Mouse (Mus musculus) stomach, embryonic 15.5 days (tissue): Measurements from ENCODE around the gene Pou5f1. TPM values are rescaled to one million over a fixed set of nuclear protein-coding genes. Genes with fewer than 3 reads are reported as not detected.
A peak's percentile ranks its signal among the peaks of the same experiment; 100 is the strongest.
"Not testable (repeated sequence)": the region's sequence is repeated elsewhere in the genome, so short reads cannot be mapped to it uniquely, and the experiment has no call there.

Source experiments
- ATAC-seq: fragments of 200-750 bp; cut with Nextera tagmentation; 2 replicates; pipeline ENCODE4 v1.8.0; 2017; ENCODE audit warnings: low read depth, moderate number of reproducible peaks, moderate TSS enrichment; ENCODE audit not compliant: insufficient read depth, low FRiP score
- H3K27ac ChIP-seq: fragments of 300-500 bp; sonication (generic); 2 replicates; pipeline ENCODE4 v1.5.1; 2015; ENCODE audit warnings: mild to moderate bottlenecking, inconsistent platforms
- H3K27me3 ChIP-seq: fragments of 300-500 bp; sonication (generic); replicated peaks from 2 replicates; pipeline ENCODE4 v1.6.1; 2015; ENCODE audit warnings: inconsistent platforms
- H3K36me3 ChIP-seq: fragments of 300-500 bp; sonication (generic); 2 replicates; pipeline ENCODE4 v1.6.1; 2015; ENCODE audit warnings: inconsistent platforms
- H3K4me1 ChIP-seq: fragments of 300-500 bp; sonication (generic); 2 replicates; pipeline ENCODE4 v1.6.1; 2015; ENCODE audit warnings: inconsistent platforms
- H3K4me2 ChIP-seq: fragments of 300-500 bp; sonication (generic); 2 replicates; pipeline ENCODE4 v1.6.1; 2015; ENCODE audit warnings: mild to moderate bottlenecking, inconsistent platforms
- H3K4me3 ChIP-seq: fragments of 300-500 bp; sonication (generic); replicated peaks from 2 replicates; pipeline ENCODE4 v1.5.1; 2015; ENCODE audit warnings: inconsistent platforms
- H3K9ac ChIP-seq: fragments of 300-500 bp; sonication (generic); 2 replicates; pipeline ENCODE4 v1.6.1; 2015; ENCODE audit warnings: inconsistent platforms
- H3K9me3 ChIP-seq: fragments of 300-500 bp; sonication (generic); 2 replicates; pipeline ENCODE4 v1.6.1; 2016; ENCODE audit warnings: inconsistent platforms
- WGBS: fragments of 180-500 bp; shearing (Covaris S2); methylation state at CpG from one replicate; pipeline ENCODE4 v1.1.7; 2015; 5-methylcytosine and 5-hydroxymethylcytosine counted together
- polyA plus RNA-seq: library from polyadenylated mRNA; unstranded; fragments of >200 nt; fragmentation: Nextera tagmentation; extraction: Ambion mirVana; gene quantifications from 2 replicates; pipeline ENCODE4 v1.2.1, GENCODE M21; 2015

Pou5f1 gene
- polyA plus RNA-seq: 0.13 TPM in 1 of 2 replicates, not detected in the other

DNA sequence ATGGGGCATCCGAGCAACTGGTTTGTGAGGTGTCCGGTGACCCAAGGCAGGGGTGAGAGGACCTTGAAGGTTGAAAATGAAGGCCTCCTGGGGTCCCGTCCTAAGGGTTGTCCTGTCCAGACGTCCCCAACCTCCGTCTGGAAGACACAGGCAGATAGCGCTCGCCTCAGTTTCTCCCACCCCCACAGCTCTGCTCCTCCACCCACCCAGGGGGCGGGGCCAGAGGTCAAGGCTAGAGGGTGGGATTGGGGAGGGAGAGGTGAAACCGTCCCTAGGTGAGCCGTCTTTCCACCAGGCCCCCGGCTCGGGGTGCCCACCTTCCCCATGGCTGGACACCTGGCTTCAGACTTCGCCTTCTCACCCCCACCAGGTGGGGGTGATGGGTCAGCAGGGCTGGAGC is at the start of gene Pou5f1:
TSS of gene Pou5f1 (plus strand) at position 243 of the 400 bp plus-strand sequence.
- Histone ChIP-seq H3K4me2 (no peak within 1 kb of the TSS), H3K36me3 (no peaks in the 10 kb centered on the region), H3K9ac (no peak within 1 kb of the TSS), H3K27ac (no peak within 1 kb of the TSS), H3K4me3 (no peak within 1 kb of the TSS), H3K27me3 (peaks cover 6% of the 10 kb centered on the region; the same call in 1 of the 2 replicates), H3K9me3 (no peaks in the 10 kb centered on the region), H3K4me1 (0 out of 2 replicates have a peak, but pooled peaks cover 2% of the 10 kb centered on the region)
- ATAC-seq: peak; percentile 17; the same call in 1 of the 2 replicates
- WGBS: 55% methylated on average over 13 of the region's 13 CpGs

DNA sequence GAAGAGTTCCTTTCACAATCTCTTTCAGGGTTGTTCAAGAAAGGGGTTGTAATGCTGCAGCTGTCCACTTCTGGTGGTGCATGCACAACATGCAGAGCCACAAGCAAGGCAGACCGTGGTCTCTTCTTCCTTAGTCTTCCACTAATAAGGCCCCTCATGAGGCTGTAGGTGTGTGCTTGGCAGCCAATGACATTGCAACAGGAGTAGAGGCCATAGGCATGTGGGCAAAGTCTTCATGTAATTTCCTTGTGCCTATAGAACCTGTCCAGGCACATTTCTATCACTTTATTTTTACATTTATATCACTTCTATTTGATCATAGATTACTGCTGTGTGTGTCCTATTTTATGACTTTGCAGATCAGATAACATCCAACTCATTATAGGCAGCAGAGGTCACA is 47.6 kb upstream of the Pou5f1 start:
- not testable (repeated sequence) for H3K9ac ChIP-seq, H3K4me3 ChIP-seq, H3K27ac ChIP-seq, H3K36me3 ChIP-seq, H3K4me1 ChIP-seq, ATAC-seq, H3K4me2 ChIP-seq, H3K9me3 ChIP-seq, H3K27me3 ChIP-seq
- WGBS: no CpG with 5 or more reads among the region's 1 CpGs

DNA sequence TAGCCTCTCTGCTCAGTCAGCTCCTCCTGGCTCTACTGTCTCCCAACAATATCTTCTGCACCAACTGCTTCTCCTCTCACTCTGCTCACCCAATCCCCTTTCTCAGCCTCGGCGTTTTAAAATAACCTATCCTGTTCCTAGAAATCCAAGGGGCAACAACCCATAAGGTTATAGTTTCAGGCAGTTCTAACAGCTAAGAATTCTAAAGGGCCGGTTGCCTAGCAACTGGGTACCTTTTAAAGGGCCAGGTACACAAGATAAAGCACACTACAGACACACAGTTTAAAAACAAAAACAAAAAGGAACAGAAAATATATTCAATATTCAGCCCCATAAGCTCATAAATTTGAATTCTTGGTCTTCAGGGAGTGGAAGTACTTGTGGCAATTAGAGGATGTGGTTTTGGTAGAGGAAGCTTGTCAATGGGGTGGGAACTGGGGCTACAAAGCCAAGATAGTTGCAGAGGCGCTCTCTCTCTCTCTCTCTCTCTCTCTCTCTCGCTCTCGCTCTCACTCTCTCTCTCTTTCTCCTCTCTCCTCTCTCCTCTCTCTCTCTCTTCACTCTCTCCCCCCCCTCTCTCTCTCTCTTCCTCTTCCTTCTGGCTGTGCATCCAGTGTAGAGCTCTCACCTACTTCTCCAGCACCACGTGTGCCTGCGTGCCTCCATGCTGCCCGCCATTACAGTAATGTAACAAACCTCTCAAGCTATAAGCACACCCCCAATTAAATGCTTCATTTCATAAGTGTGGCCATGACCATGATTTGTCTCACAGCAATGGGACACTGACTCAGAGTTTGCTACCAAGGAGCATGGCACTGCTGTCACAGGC is 45.1 kb upstream of the Pou5f1 start:
- H3K4me3 ChIP-seq, ATAC-seq, H3K4me1 ChIP-seq, H3K4me2 ChIP-seq, H3K36me3 ChIP-seq, H3K9ac ChIP-seq, H3K27ac ChIP-seq, H3K27me3 ChIP-seq, H3K9me3 ChIP-seq: not testable (repeated sequence)
- 65% methylated on average over 3 of the region's 9 CpGs for WGBS

DNA sequence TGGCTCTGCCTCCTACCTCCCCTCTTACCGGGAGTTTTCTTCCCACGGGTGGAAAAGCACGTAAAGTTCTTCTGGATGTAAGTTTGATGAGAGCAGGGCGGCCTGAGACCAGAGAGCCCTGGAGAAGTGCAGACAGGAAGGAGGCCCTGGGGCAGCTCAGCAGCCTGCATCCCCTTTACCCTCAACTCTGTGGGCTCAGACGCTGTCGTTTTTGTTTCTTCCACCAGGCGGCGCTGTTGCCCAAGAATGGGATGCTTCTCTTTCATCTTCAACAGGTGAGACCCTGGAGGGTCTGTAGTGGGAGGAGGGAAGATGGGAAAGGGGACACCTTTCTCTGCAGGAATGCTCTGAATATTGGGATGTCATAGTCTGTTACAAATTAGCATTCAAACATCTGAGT is 40.2 kb upstream of the Pou5f1 start:
- not testable (repeated sequence) for H3K9ac ChIP-seq, H3K4me2 ChIP-seq, H3K27ac ChIP-seq, H3K9me3 ChIP-seq, H3K4me3 ChIP-seq, ATAC-seq, H3K4me1 ChIP-seq, H3K36me3 ChIP-seq
- H3K27me3 ChIP-seq: peaks cover 18% of the 10 kb centered on the region
- WGBS: 12% methylated on average over 8 of the region's 8 CpGs

DNA sequence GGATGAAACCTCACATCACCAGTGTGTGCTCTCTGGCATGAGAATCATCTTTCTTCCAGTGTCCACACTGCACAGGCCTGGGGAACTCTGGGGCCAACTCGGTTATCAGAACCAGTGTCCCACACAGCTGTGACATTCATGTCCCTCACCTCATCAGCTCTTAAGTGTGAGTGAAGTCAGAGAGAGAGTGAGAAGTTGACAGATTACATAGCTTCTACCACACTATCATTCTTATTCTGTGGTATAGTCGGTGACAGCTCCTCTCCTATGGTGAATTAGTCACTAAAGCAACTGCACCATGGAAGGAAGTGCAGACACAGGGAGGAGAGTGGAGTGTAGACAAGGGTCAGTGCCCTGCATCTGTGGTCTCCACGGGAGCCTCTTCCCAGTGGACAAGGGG is 36.9 kb upstream of the Pou5f1 start:
- not testable (repeated sequence) for H3K4me3 ChIP-seq, H3K27ac ChIP-seq, ATAC-seq, H3K9ac ChIP-seq, H3K4me2 ChIP-seq, H3K36me3 ChIP-seq, H3K9me3 ChIP-seq
- Histone ChIP-seq H3K27me3 (peaks cover 20% of the 10 kb centered on the region), H3K4me1 (peaks cover 11% of the 10 kb centered on the region; the same call in 1 of the 2 replicates)
- 54% methylated on average over 3 of the region's 3 CpGs for WGBS

DNA sequence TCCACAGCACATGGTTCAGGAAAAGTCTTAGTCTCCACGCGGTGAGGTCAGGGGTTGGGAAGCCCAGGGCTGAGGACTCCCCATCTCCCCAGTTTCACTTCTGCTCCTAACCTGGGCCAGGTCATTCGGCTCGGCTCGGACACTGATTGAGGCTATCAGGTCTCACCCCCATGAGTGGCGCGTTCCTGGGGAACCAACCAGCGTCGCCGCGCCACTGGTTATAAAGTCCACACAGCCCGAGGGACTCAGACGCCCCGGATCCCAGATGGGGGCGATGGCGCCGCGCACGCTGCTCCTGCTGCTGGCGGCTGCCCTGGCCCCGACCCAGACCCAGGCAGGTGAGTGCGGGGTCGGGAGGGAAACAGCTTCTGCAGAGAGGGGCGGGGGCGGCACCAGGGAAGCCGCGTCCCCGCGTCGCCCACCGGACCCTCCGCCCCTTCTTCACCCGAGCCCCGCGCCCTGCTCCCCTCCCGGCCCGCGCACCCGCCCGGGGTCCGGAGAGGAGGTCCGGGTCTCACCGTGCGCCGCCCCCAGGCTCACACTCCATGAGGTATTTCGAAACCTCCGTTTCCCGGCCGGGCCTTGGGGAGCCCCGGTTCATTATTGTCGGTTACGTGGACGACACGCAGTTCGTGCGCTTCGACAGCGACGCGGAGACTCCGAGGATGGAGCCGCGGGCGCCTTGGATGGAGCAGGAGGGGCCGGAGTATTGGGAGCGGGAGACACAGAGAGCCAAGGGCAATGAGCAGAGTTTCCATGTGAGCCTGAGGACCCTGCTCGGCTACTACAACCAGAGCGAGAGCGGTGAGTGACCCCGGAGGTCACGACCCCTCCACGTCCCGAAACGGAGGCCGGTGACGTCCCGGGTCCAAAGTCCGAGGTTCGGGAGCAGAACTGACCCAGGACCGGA is 35.7 kb upstream of the Pou5f1 start, which contains the start of gene H2-Q10:
TSS of gene H2-Q10 (plus strand) at position 248 of the 910 bp plus-strand sequence.
- Histone ChIP-seq H3K9ac (no peak within 1 kb of the TSS), H3K9me3 (no peaks in the 10 kb centered on the region), H3K27me3 (peaks cover 20% of the 10 kb centered on the region), H3K4me1 (peaks cover 11% of the 10 kb centered on the region; the same call in 1 of the 2 replicates), H3K4me3 (peak within 1 kb of the TSS; percentile 42), H3K4me2 (peak within 1 kb of the TSS; percentile 86), H3K27ac (no peak within 1 kb of the TSS), H3K36me3 (no peaks in the 10 kb centered on the region)
- peak; percentile 56; the same call in 1 of the 2 replicates for ATAC-seq
- 1% methylated on average over 74 of the region's 80 CpGs for WGBS

DNA sequence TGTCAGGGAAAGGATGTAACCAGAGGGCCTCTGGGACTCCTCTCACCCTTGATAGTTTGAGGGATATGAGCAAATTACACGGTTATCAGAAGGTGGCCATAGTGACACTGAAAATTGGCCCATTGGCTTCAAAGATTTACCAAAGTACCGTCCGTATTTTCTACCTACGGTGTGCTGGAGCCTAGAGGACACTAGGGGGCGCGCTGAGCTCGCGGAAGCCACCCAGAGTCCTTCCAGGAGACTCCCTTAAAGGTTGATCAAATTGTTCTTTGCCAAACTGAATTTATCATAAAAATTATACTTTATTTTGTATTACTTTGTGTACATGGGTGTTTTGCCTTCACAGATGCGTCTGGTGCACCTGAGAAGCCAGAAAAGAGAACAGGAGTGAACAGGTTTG is 21.8 kb upstream of the Pou5f1 start:
- Histone ChIP-seq H3K4me2 (no peak overlapping the region), H3K9me3 (no peaks in the 10 kb centered on the region), H3K4me1 (no peaks in the 10 kb centered on the region), H3K27me3 (no peaks in the 10 kb centered on the region), H3K27ac (no peak overlapping the region), H3K36me3 (no peaks in the 10 kb centered on the region), H3K4me3 (no peak overlapping the region), H3K9ac (no peak overlapping the region)
- no peak for ATAC-seq
- WGBS: 0% methylated on average over 9 of the region's 9 CpGs

DNA sequence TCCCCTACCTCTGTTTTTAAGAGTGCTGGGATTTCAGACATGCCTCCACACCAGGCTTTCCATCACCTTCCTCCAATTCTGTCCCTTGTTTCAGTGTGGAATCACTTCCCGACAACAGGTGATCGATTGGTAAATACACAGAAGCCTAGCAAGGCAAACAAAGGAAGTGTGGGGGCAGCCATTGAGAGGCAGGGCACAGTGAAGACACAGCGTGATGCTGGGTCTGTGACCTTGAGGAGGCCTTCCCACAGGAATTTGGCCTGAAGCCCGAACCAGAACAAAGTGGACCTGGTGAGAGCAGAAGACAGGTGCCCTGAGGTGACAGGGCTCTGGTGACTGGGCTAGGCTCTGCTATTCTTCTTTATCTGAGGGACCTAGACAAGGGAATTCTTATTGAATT is 20.1 kb upstream of the Pou5f1 start:
- no peaks in the 10 kb centered on the region for H3K27me3 ChIP-seq
- WGBS: 19% methylated on average over 4 of the region's 4 CpGs
- ATAC-seq: no peak

DNA sequence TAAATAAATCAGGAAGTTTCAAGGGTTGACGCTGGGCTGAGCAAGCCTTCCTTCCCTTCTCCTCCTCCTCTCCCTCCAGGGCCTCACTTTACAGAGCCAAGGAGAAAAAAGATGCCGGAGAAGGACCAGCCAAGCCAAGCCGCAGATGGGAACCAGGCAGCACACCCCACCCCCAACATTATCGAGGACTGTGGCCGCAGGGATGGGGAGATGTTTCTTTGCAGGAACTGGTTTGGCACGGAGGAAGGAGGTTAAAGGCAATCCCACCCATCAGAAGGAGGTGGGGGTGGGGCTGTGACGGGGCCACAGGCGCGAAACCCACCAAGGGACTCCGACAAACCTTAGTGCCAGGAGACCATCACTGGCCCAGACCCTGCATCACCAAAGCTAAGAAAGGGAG is 19.1 kb upstream of the Pou5f1 start:
- H3K27ac ChIP-seq: no peak overlapping the region
- H3K36me3 ChIP-seq: no peaks in the 10 kb centered on the region
- H3K9me3 ChIP-seq: no peaks in the 10 kb centered on the region
- H3K4me2 ChIP-seq: no peak overlapping the region
- H3K9ac ChIP-seq: no peak overlapping the region
- no peaks in the 10 kb centered on the region for H3K27me3 ChIP-seq
- no peak for ATAC-seq
- H3K4me3 ChIP-seq: no peak overlapping the region
- 45% methylated on average over 10 of the region's 10 CpGs for WGBS
- H3K4me1 ChIP-seq: no peaks in the 10 kb centered on the region

More for the DNA sequence above, 20.1 kb upstream of the Pou5f1 start:
- Histone ChIP-seq H3K36me3 (no peaks in the 10 kb centered on the region), H3K4me2 (no peak overlapping the region), H3K9me3 (no peaks in the 10 kb centered on the region), H3K27ac (no peak overlapping the region), H3K9ac (no peak overlapping the region), H3K4me3 (no peak overlapping the region), H3K4me1 (no peaks in the 10 kb centered on the region)

DNA sequence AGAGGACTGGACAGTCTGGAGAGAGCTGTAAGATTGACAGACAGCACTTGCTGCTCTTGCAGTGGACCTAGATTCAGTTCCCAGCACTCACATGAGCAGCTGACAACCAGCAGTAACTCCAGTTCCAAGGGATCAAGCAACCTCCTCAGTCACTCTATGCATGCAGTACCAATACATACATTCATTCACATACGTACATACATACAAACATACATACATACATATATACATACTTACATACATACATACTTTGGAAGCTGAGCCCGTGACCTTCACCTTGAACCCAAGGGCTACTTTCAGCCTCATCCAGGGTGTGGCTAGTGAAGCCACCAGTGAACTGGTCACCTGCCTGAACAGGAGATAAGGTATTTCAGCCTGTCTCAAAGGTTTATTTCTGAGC is 17.8 kb upstream of the Pou5f1 start:
- no peaks in the 10 kb centered on the region for H3K27me3 ChIP-seq
- no peaks in the 10 kb centered on the region for H3K9me3 ChIP-seq
- WGBS: 92% methylated on average over 2 of the region's 2 CpGs
- H3K36me3 ChIP-seq: no peaks in the 10 kb centered on the region
- H3K9ac ChIP-seq: no peak overlapping the region
- H3K4me1 ChIP-seq: no peaks in the 10 kb centered on the region
- H3K27ac ChIP-seq: no peak overlapping the region
- ATAC-seq: no peak
- H3K4me2 ChIP-seq: no peak overlapping the region
- H3K4me3 ChIP-seq: no peak overlapping the region

DNA sequence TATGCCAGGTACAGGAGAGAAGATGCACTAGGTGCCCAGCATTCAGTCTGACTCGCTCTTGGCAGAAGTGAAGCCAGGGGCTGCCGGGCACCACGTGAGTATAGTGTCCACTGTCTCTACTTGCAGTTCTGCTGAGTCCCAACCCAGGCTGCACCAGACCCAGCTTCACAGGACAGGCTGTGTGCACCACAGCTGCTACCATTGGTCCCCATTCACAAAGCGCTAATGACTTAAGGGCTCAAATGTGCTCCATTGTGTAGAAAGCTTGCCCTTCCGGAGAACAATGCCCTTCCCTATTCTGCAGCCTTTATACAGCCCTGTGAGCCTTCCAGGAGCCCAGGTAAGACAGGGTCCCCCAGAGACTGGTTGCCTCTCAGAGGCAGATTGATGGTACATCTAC is 15.5 kb upstream of the Pou5f1 start:
- H3K9ac ChIP-seq: no peak overlapping the region
- H3K4me1 ChIP-seq: no peaks in the 10 kb centered on the region
- WGBS: 67% methylated on average over 5 of the region's 5 CpGs
- H3K4me3 ChIP-seq: no peak overlapping the region
- H3K4me2 ChIP-seq: no peak overlapping the region
- H3K36me3 ChIP-seq: no peaks in the 10 kb centered on the region
- H3K27me3 ChIP-seq: no peaks in the 10 kb centered on the region
- no peaks in the 10 kb centered on the region for H3K9me3 ChIP-seq
- ATAC-seq: no peak
- H3K27ac ChIP-seq: no peak overlapping the region

DNA sequence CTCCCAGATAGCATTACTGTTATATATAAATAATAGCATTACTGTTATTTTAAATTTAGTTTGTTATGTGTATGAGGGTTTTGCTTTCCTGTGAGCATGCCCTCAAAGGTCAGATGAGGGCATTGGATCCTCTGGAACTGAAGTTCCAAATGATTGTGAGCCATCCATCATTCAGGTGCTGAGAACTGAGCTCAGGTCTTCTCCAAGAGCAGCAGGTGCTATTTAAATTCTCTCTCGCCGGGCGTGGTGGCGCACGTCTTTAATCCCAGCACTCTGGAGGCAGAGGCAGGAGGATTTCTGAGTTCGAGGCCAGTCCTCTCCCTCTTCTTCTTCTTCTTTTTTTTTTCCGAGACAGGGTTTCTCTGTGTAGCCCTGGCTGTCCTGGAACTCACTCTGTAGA is 8.7 kb upstream of the Pou5f1 start:
- Histone ChIP-seq H3K4me1 (no peaks in the 10 kb centered on the region), H3K27ac (no peak overlapping the region), H3K4me2 (no peak overlapping the region), H3K36me3 (no peaks in the 10 kb centered on the region), H3K4me3 (no peak overlapping the region), H3K9ac (no peak overlapping the region), H3K9me3 (no peaks in the 10 kb centered on the region), H3K27me3 (no peaks in the 10 kb centered on the region)
- WGBS: 92% methylated on average over 7 of the region's 7 CpGs
- no peak for ATAC-seq
